Comparison of ENCODE assay signal across 9 mouse cellular contexts in the genomic region with DNA sequence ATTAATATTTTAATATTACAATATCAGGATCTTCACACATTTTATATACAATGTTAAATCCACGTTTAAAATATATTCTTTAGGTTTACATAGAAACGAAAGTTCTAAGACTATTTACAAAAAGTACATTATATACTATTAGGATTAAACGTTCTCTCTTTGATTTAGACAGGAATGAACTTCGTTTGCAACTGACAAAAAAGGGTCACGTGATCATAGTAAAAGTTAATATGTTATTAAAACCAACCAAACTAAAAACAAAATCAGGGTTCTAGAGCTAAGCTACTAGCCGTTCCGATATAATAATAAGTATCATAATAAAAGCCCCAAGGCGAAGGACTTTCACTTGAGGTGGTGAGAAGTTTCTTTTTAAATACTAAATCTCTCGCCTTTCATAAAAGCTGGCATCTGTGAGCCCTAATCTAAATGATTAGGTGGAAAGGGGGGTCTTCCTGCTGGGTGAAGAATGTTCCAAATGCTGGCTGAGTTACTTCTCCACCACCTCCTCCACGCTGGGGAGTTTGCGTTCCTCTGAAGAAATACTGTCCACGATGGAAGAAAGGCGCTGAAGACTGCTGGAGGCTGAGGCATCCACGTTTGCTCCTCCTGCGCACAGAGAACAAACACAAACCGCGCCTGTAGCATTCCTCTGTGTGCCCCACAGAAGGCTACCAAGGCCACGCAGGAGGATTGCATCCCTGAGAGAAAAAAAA. TPM values are rescaled to one million over a fixed set of nuclear protein-coding genes. Genes with fewer than 3 reads are reported as not detected.
DNase-seq lines count a peak whose midpoint lies in the region; ATAC-seq and TF ChIP-seq lines count a peak whose summit lies in the region.
"Had no signal": no experiment of that assay in that cellular context is flagged by ENCODE, and none has a peak within 500 bp of the region (broad histone marks: within the 10 kb centered on the region; RNA-seq: fewer than 3 reads in every experiment).

No protein-coding gene starts in this region.

- no peaks in the 10 kb centered on the region for H3K9me3 ChIP-seq in embryonic facial prominence, embryonic 12.5 days
- H3K9me3 ChIP-seq in hindbrain, postnatal 0 days (ENCODE audit: low read length), result no peaks in the 10 kb centered on the region
- no peaks in the 10 kb centered on the region for H3K9me3 ChIP-seq in neural tube, embryonic 12.5 days

- intact Hi-C loops in left cerebral cortex, adult 2 months (cut with DNase I), result no loop called here
- intact Hi-C loops in left cerebral cortex, postnatal 14 days (cut with DNase I), result no loop called here

- WGBS in embryonic facial prominence, embryonic 12.5 days, result 37% methylated on average over 18 of the region's 18 CpGs
- 41% methylated on average over 18 of the region's 18 CpGs for WGBS in hindbrain, postnatal 0 days
- 49% methylated on average over 18 of the region's 18 CpGs for whole genome bisulfite sequencing in neural tube, embryonic 12.5 days

- H3K4me1 ChIP-seq in embryonic facial prominence, embryonic 12.5 days, result no peaks in the 10 kb centered on the region
- no peaks in the 10 kb centered on the region for H3K4me1 ChIP-seq in hindbrain, postnatal 0 days (ENCODE audit: insufficient read depth, low read length)
- 0 out of 2 replicates have a peak, but pooled peaks cover 9% of the 10 kb centered on the region for H3K4me1 ChIP-seq in neural tube, embryonic 12.5 days

- no peak overlapping the region for H3K27ac ChIP-seq in left cerebral cortex, adult 2 months
- no peak overlapping the region for H3K27ac ChIP-seq in embryonic facial prominence, embryonic 12.5 days
- no peak overlapping the region for H3K27ac ChIP-seq in hindbrain, postnatal 0 days
- no peak overlapping the region for H3K27ac ChIP-seq in neural tube, embryonic 12.5 days

- H3K4me3 ChIP-seq in left cerebral cortex, adult 2 months, result peak overlapping the region; percentile 37
- peak overlapping the region; percentile 14 for H3K4me3 ChIP-seq in embryonic facial prominence, embryonic 12.5 days
- peak overlapping the region; percentile 24 for H3K4me3 ChIP-seq in hindbrain, postnatal 0 days (ENCODE audit: low read length)
- H3K4me3 ChIP-seq in neural tube, embryonic 12.5 days, result no peak overlapping the region

- no peak for DNase-seq in left cerebral cortex, adult 2 months (ENCODE audit: extremely low spot score in 1 of 2, low spot score in 2 of 2)
- no peak for DNase-seq in left cerebral cortex, postnatal 14 days (ENCODE audit: low spot score in 2 of 2)
- no peak for DNase-seq in hindbrain, postnatal 0 days (ENCODE audit: low spot score)
- DNase-seq in spleen, postnatal 14 days (ENCODE audit: low spot score in 2 of 2), result no peak
- DNase-seq in adipocyte (ENCODE audit: low spot score), result no peak
- no peak for DNase-seq in spleen, adult 18-20 months
- DNase-seq: kidney, adult 18-20 months had no signal

- ATAC-seq in embryonic facial prominence, embryonic 12.5 days (ENCODE audit: insufficient number of reproducible peaks, insufficient read depth, low FRiP score, low TSS enrichment), result no peak
- no peak for ATAC-seq in hindbrain, postnatal 0 days
- ATAC-seq in neural tube, embryonic 12.5 days (ENCODE audit: low FRiP score, low read depth), result peak; percentile 35; the same call in 1 of the 2 replicates

- H3K27me3 ChIP-seq in embryonic facial prominence, embryonic 12.5 days, result peaks cover 19% of the 10 kb centered on the region
- H3K27me3 ChIP-seq in hindbrain, postnatal 0 days (ENCODE audit: insufficient read depth, low read length), result no peaks in the 10 kb centered on the region
- no peaks in the 10 kb centered on the region for H3K27me3 ChIP-seq in neural tube, embryonic 12.5 days (replicated peaks)

- no peak for TF ChIP-seq CTCF in left cerebral cortex, adult 2 months (IDR thresholded peaks at IDR 0.05)
- TF ChIP-seq CTCF in hindbrain, postnatal 0 days (IDR thresholded peaks at IDR 0.05; ENCODE audit: low read depth), result no peak

- H3K9ac ChIP-seq in embryonic facial prominence, embryonic 12.5 days, result no peak overlapping the region
- H3K9ac ChIP-seq in hindbrain, postnatal 0 days (replicated peaks; ENCODE audit: low read length), result no peak overlapping the region
- H3K9ac ChIP-seq in neural tube, embryonic 12.5 days, result no peak overlapping the region

- H3K4me2 ChIP-seq in embryonic facial prominence, embryonic 12.5 days (replicated peaks), result peak overlapping the region; percentile 42
- peak overlapping the region; percentile 49 for H3K4me2 ChIP-seq in hindbrain, postnatal 0 days (ENCODE audit: low read depth, low read length)
- peak overlapping the region; percentile 48 for H3K4me2 ChIP-seq in neural tube, embryonic 12.5 days (replicated peaks)

- no peaks in the 10 kb centered on the region for H3K36me3 ChIP-seq in embryonic facial prominence, embryonic 12.5 days
- no peaks in the 10 kb centered on the region for H3K36me3 ChIP-seq in hindbrain, postnatal 0 days (ENCODE audit: insufficient read depth, low read length)
- H3K36me3 ChIP-seq in neural tube, embryonic 12.5 days, result no peaks in the 10 kb centered on the region

RNA-seq across cellular contexts. Expression of a gene that starts 1.5 kb away (rescaled TPM):
- total RNA-seq in left cerebral cortex, adult 2 months (2021), result not detected
- total RNA-seq in left cerebral cortex, postnatal 14 days (2021), result not detected
- 0.65 and 0.79 TPM in 2 replicates for polyA plus RNA-seq in embryonic facial prominence, embryonic 12.5 days (2016; fragmentation: Nextera tagmentation; extraction: Ambion mirVana)
- 0.18 TPM in 1 of 2 replicates, not detected in the other for total RNA-seq in hindbrain, postnatal 0 days (2014; rRNA removed)
- polyA plus RNA-seq in hindbrain, postnatal 0 days (2015; fragmentation: Nextera tagmentation; extraction: Ambion mirVana), result not detected in 2 replicates
- polyA plus RNA-seq in neural tube, embryonic 12.5 days (2016; fragmentation: Nextera tagmentation; extraction: Ambion mirVana), result 0.25 and 1.1 TPM in 2 replicates

RNA-seq across cellular contexts. Expression of a gene that starts 7.1 kb away (rescaled TPM):
- not detected for total RNA-seq in left cerebral cortex, adult 2 months (2021)
- not detected for total RNA-seq in left cerebral cortex, postnatal 14 days (2021)
- 7.3 and 9.1 TPM in 2 replicates for polyA plus RNA-seq in embryonic facial prominence, embryonic 12.5 days (2016; fragmentation: Nextera tagmentation; extraction: Ambion mirVana)
- not detected in 2 replicates for total RNA-seq in hindbrain, postnatal 0 days (2014; rRNA removed)
- polyA plus RNA-seq in hindbrain, postnatal 0 days (2015; fragmentation: Nextera tagmentation; extraction: Ambion mirVana), result not detected in 2 replicates
- 3.2 and 6.8 TPM in 2 replicates for polyA plus RNA-seq in neural tube, embryonic 12.5 days (2016; fragmentation: Nextera tagmentation; extraction: Ambion mirVana)
